Mouse (Mus musculus) hindbrain, embryonic 12.5 days (tissue): ENCODE measurements at regions not wholly inside any gene's neighbourhood (a gene's known extent, or its start where the extent isn't known, plus 50 kb on each side); places are given as distances from the start of the nearest gene placed in this dataset.

Experiments
- ATAC-seq: fragments of 200-750 bp; cut with Nextera tagmentation; 2 replicates; pipeline ENCODE4 v1.8.0; 2017; ENCODE audit warnings: moderate TSS enrichment; ENCODE audit not compliant: low FRiP score
- H3K27ac ChIP-seq: fragments of 300-500 bp; sonication (generic); 2 replicates; pipeline ENCODE4 v1.5.1; 2016; ENCODE audit warnings: mild to moderate bottlenecking
- H3K27me3 ChIP-seq: fragments of 300-500 bp; sonication (generic); 2 replicates; pipeline ENCODE4 v1.6.1; 2016; ENCODE audit warnings: mild to moderate bottlenecking
- H3K36me3 ChIP-seq: fragments of 300-500 bp; sonication (generic); 2 replicates; pipeline ENCODE4 v1.6.1; 2016; ENCODE audit warnings: mild to moderate bottlenecking
- H3K4me1 ChIP-seq: fragments of 300-500 bp; sonication (generic); 2 replicates; pipeline ENCODE4 v1.6.1; 2016
- H3K4me2 ChIP-seq: fragments of 300-500 bp; sonication (generic); replicated peaks from 2 replicates; pipeline ENCODE4 v1.6.1; 2016; ENCODE audit warnings: mild to moderate bottlenecking
- H3K4me3 ChIP-seq: fragments of 300-500 bp; sonication (generic); 2 replicates; pipeline ENCODE4 v1.5.1; 2016; ENCODE audit warnings: mild to moderate bottlenecking
- H3K9ac ChIP-seq: fragments of 300-500 bp; sonication (generic); 2 replicates; pipeline ENCODE4 v1.6.1; 2016; ENCODE audit warnings: mild to moderate bottlenecking, moderate library complexity
- H3K9me3 ChIP-seq: fragments of 300-500 bp; sonication (generic); replicated peaks from 2 replicates; pipeline ENCODE4 v1.6.1; 2016; ENCODE audit warnings: mild to moderate bottlenecking
- WGBS: fragments of 180-500 bp; shearing (Covaris S2); methylation state at CpG from one replicate; pipeline ENCODE4 v1.1.7; 2016; 5-methylcytosine and 5-hydroxymethylcytosine counted together

GRCm38 (mm10) chr3:63570082-63570481, 86.4 kb upstream of the Gm34302 start:
- H3K9ac ChIP-seq: no peak overlapping the region
- no peaks in the 10 kb centered on the region for H3K9me3 ChIP-seq
- H3K4me2 ChIP-seq: no peak overlapping the region
- H3K27me3 ChIP-seq: no peaks in the 10 kb centered on the region
- no peaks in the 10 kb centered on the region for H3K36me3 ChIP-seq
- no peak overlapping the region for H3K27ac ChIP-seq
- H3K4me3 ChIP-seq: no peak overlapping the region
- H3K4me1 ChIP-seq: no peaks in the 10 kb centered on the region
- ATAC-seq: no peak
- 83% methylated on average over 1 of the region's 1 CpGs for WGBS

DNA sequence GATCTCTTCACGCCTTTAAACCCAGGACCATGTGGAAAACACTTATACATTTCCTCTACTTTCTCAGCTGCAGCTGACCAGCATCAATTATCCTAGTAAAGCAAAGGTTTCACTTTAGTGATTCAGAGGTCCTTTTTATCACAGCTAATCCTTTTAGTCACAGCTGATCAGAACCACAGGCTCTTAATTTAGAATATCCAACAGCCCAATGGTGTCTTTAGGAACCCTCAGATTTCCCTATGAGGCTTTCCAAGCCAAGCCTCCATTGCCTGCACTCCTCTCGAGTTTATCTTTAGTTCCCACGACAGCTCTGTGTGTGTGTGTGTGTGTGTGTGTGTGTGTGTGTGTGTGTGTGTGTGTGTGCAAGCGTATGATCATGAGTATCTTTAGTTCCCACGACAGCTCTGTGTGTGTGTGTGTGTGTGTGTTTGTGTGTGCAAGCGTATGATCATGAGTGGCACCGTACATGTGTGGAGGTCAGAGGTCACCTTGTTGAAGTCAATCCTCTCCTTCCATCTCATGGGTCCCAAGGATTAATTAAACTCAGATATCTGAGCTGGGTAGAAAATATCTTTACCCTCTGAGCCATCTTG, 85.4 kb upstream of the Gm34302 start:
- no peaks in the 10 kb centered on the region for H3K4me1 ChIP-seq
- no peak overlapping the region for H3K27ac ChIP-seq
- no peak overlapping the region for H3K9ac ChIP-seq
- ATAC-seq: 0 out of 2 replicates have a peak, but pooled peaks have one; percentile 26
- no peak overlapping the region for H3K4me2 ChIP-seq
- no peaks in the 10 kb centered on the region for H3K27me3 ChIP-seq
- H3K9me3 ChIP-seq: no peaks in the 10 kb centered on the region
- H3K36me3 ChIP-seq: no peaks in the 10 kb centered on the region
- WGBS: 70% methylated on average over 7 of the region's 7 CpGs
- no peak overlapping the region for H3K4me3 ChIP-seq

GRCm38 (mm10) chr3:63567726-63568125, 84.0 kb upstream of the Gm34302 start:
- H3K9ac ChIP-seq: no peak overlapping the region
- H3K4me2 ChIP-seq: no peak overlapping the region
- no peaks in the 10 kb centered on the region for H3K4me1 ChIP-seq
- no peak overlapping the region for H3K27ac ChIP-seq
- H3K9me3 ChIP-seq: no peaks in the 10 kb centered on the region
- no peaks in the 10 kb centered on the region for H3K27me3 ChIP-seq
- H3K36me3 ChIP-seq: no peaks in the 10 kb centered on the region
- 83% methylated on average over 3 of the region's 3 CpGs for whole genome bisulfite sequencing
- no peak for ATAC-seq
- no peak overlapping the region for H3K4me3 ChIP-seq

- H3K4me3 ChIP-seq: no peak overlapping the region
- no peaks in the 10 kb centered on the region for H3K4me1 ChIP-seq
- no peak for ATAC-seq
- H3K4me2 ChIP-seq: no peak overlapping the region
- no peaks in the 10 kb centered on the region for H3K9me3 ChIP-seq
- 84% methylated on average over 1 of the region's 1 CpGs for WGBS
- no peaks in the 10 kb centered on the region for H3K27me3 ChIP-seq
- H3K36me3 ChIP-seq: no peaks in the 10 kb centered on the region
- no peak overlapping the region for H3K27ac ChIP-seq
- no peak overlapping the region for H3K9ac ChIP-seq
Observed at GRCm38 (mm10) chr3:63563057-63563456, 79.4 kb upstream of the Gm34302 start.

- Histone ChIP-seq H3K4me1 (no peaks in the 10 kb centered on the region), H3K27me3 (no peaks in the 10 kb centered on the region), H3K4me3 (no peak overlapping the region), H3K9me3 (no peaks in the 10 kb centered on the region), H3K9ac (no peak overlapping the region), H3K4me2 (no peak overlapping the region), H3K27ac (no peak overlapping the region), H3K36me3 (no peaks in the 10 kb centered on the region)
- ATAC-seq: no peak
Observed at GRCm38 (mm10) chr3:63562532-63562931, 78.9 kb upstream of the Gm34302 start.

DNA sequence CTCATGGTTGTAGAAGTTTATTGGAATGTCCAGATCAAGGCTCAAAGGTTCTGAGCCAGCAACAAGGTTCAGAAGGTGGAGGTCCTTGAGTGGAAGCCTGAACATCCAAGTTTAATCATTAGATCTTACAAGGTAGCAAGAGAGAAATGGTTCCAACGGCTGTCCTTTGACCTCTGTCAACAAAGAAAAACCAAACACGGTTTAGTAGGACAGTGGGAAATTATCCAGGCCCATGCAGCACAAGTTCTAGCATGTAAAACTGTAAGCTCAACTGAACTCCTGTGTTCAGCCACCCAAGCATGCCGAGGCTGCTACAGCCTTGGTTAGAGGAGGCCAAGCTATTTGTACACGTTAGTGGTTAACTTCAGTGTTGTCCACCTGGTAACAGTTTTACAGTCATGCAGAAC, 77.1 kb upstream of the Gm34302 start:
- no peak overlapping the region for H3K4me3 ChIP-seq
- 84% methylated on average over 4 of the region's 4 CpGs for WGBS
- H3K4me2 ChIP-seq: no peak overlapping the region
- no peaks in the 10 kb centered on the region for H3K36me3 ChIP-seq
- H3K27me3 ChIP-seq: no peaks in the 10 kb centered on the region
- H3K9me3 ChIP-seq: no peaks in the 10 kb centered on the region
- no peak overlapping the region for H3K9ac ChIP-seq
- no peak for ATAC-seq
- H3K27ac ChIP-seq: no peak overlapping the region
- no peaks in the 10 kb centered on the region for H3K4me1 ChIP-seq

GRCm38 (mm10) chr3:63556741-63557140, 73.1 kb upstream of the Gm34302 start:
- Histone ChIP-seq H3K4me2 (no peak overlapping the region), H3K9me3 (no peaks in the 10 kb centered on the region), H3K4me1 (no peaks in the 10 kb centered on the region), H3K9ac (no peak overlapping the region), H3K27ac (no peak overlapping the region), H3K4me3 (no peak overlapping the region), H3K36me3 (no peaks in the 10 kb centered on the region), H3K27me3 (no peaks in the 10 kb centered on the region)
- WGBS: 94% methylated on average over 1 of the region's 1 CpGs
- no peak for ATAC-seq

DNA sequence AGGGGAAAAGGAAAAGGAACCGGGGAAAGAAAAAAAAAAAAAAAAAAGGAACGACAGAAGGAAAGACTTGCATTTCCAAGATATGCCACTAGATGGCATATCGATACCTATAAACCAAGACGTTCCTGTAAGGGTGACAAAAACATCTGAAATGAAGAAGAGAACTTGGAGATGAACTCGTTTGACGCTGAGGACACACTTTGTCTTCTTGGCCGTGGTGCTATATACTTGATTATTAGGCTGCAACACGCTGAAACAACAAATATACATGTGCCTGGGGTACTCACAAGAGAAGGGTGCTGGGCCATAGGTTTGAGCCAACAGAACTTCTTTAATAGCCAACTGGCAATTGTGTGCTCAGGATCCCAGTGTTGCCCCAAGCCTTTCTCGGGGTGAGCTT, 71.2 kb upstream of the Gm34302 start:
- H3K9ac ChIP-seq: no peak overlapping the region
- H3K27ac ChIP-seq: no peak overlapping the region
- H3K4me1 ChIP-seq: no peaks in the 10 kb centered on the region
- no peak for ATAC-seq
- no peaks in the 10 kb centered on the region for H3K36me3 ChIP-seq
- WGBS: 10% methylated on average over 9 of the region's 9 CpGs
- H3K4me2 ChIP-seq: no peak overlapping the region
- no peaks in the 10 kb centered on the region for H3K27me3 ChIP-seq
- no peaks in the 10 kb centered on the region for H3K9me3 ChIP-seq
- no peak overlapping the region for H3K4me3 ChIP-seq

GRCm38 (mm10) chr3:63553426-63553825, 69.7 kb upstream of the Gm34302 start:
- no peaks in the 10 kb centered on the region for H3K27me3 ChIP-seq
- H3K27ac ChIP-seq: no peak overlapping the region
- H3K9ac ChIP-seq: no peak overlapping the region
- H3K9me3 ChIP-seq: no peaks in the 10 kb centered on the region
- no peak overlapping the region for H3K4me3 ChIP-seq
- no peaks in the 10 kb centered on the region for H3K36me3 ChIP-seq
- no peak overlapping the region for H3K4me2 ChIP-seq
- WGBS: 92% methylated on average over 2 of the region's 2 CpGs
- H3K4me1 ChIP-seq: no peaks in the 10 kb centered on the region
- ATAC-seq: no peak

GRCm38 (mm10) chr3:63551661-63552060, 68.0 kb upstream of the Gm34302 start:
- Histone ChIP-seq H3K4me3 (no peak overlapping the region), H3K27ac (no peak overlapping the region), H3K27me3 (no peaks in the 10 kb centered on the region), H3K4me2 (no peak overlapping the region), H3K9me3 (no peaks in the 10 kb centered on the region), H3K9ac (no peak overlapping the region), H3K4me1 (no peaks in the 10 kb centered on the region), H3K36me3 (no peaks in the 10 kb centered on the region)
- WGBS: 80% methylated on average over 5 of the region's 5 CpGs
- no peak for ATAC-seq

- no peak overlapping the region for H3K4me2 ChIP-seq
- ATAC-seq: no peak
- H3K36me3 ChIP-seq: no peaks in the 10 kb centered on the region
- no peaks in the 10 kb centered on the region for H3K4me1 ChIP-seq
- H3K9me3 ChIP-seq: no peaks in the 10 kb centered on the region
- no peaks in the 10 kb centered on the region for H3K27me3 ChIP-seq
- H3K9ac ChIP-seq: no peak overlapping the region
- no peak overlapping the region for H3K4me3 ChIP-seq
- 60% methylated on average over 4 of the region's 4 CpGs for WGBS
- no peak overlapping the region for H3K27ac ChIP-seq
Observed at GRCm38 (mm10) chr3:63542638-63543408, 59.1 kb upstream of the Gm34302 start.

DNA sequence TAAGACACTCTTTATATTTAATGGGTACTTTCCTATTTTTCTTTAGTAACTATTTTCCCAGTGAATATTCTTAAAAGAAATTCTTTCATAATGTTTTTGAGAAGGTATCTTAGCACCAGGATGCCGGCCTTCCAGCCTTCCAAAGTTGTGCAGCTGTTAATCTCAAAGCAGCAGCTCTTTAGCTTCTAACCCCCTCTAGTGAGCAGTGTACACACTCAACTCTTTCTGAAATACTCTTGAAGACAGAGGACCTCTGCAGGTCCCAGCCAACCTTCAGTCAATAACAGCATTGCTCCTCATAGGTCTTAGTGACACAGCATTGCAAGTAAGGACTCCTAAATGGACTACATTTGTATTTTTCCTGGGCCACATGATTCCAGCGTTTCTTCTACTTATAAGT, 55.2 kb upstream of the Gm34302 start:
- Histone ChIP-seq H3K9me3 (no peaks in the 10 kb centered on the region), H3K4me1 (no peaks in the 10 kb centered on the region), H3K27ac (no peak overlapping the region), H3K27me3 (no peaks in the 10 kb centered on the region), H3K9ac (no peak overlapping the region), H3K4me3 (no peak overlapping the region), H3K4me2 (no peak overlapping the region), H3K36me3 (no peaks in the 10 kb centered on the region)
- ATAC-seq: no peak
- 73% methylated on average over 2 of the region's 2 CpGs for WGBS

- WGBS: 79% methylated on average over 2 of the region's 2 CpGs
- Histone ChIP-seq H3K36me3 (no peaks in the 10 kb centered on the region), H3K4me1 (no peaks in the 10 kb centered on the region), H3K9ac (no peak overlapping the region), H3K27me3 (no peaks in the 10 kb centered on the region), H3K4me3 (no peak overlapping the region), H3K4me2 (no peak overlapping the region), H3K27ac (no peak overlapping the region), H3K9me3 (no peaks in the 10 kb centered on the region)
- ATAC-seq: no peak
Observed at GRCm38 (mm10) chr3:63534141-63534540, 50.5 kb upstream of the Gm34302 start.
